Mouse (Mus musculus): ENCODE results near the gene Epb41l2. TPM values are rescaled to one million over a fixed set of nuclear protein-coding genes. Genes with fewer than 3 reads are reported as not detected.

The Epb41l2 gene
- polyA plus RNA-seq, 1 experiment from 2014 or later: 23.7 TPM

DNA sequence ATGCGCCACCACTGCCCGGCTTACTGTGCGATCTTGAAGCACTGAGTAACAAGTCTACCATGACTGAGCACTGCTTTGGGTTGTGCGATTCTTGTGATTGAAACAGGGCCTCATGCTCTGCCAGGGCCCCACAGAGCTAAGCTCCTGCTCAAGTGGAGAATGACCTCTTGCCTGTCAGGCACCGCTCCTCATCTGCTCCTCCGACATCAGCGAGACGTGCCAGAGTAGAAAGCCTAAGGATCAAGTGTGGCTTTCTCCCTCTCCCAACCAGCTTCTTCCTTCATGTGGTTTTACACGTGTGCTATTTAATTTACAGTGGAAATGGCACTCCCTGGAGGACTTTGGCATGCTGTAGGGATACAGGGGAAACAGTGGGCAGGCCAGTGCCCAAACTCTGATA is 10.1 kb downstream of the Epb41l2 start:
- Histone ChIP-seq H3K9me3 (no peaks in the 10 kb centered on the region), H3K9ac (no peak overlapping the region), H3K36me3 (no peaks in the 10 kb centered on the region), H3K4me2 (no peak overlapping the region), H3K4me3 (no peak overlapping the region), H3K27me3 (no peaks in the 10 kb centered on the region), H3K4me1 (replicated peaks) (peaks cover 10% of the 10 kb centered on the region), H3K27ac (no peak overlapping the region)
- WGBS: 90% methylated on average over 9 of the region's 9 CpGs
- ATAC-seq (ENCODE audit: low FRiP score): no peak

DNA sequence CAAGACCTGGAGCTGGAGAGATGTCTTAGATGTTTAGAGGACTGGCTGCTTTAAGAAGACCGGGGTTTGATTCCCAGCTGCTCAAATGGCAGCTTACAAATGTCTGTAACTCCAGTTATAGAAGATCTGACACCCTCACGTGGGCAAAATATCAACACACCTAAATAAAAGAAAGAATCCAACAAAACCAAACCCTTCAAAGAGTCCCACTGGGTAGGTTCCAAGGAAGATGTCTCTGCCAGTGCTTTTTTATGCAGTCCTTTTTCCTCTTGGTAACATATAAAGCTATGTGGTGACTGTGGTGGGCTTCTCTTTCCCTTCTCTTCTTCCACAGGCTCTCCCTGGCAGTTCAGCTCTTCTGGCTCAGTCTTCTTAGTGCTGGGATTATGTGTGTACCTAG is 11.7 kb downstream of the Epb41l2 start:
- Histone ChIP-seq H3K4me1 (replicated peaks) (peaks cover 10% of the 10 kb centered on the region), H3K27me3 (no peaks in the 10 kb centered on the region), H3K36me3 (no peaks in the 10 kb centered on the region), H3K4me2 (no peak overlapping the region), H3K9me3 (no peaks in the 10 kb centered on the region), H3K9ac (no peak overlapping the region), H3K27ac (no peak overlapping the region), H3K4me3 (no peak overlapping the region)
- 73% methylated on average over 2 of the region's 2 CpGs for WGBS
- ATAC-seq (ENCODE audit: low FRiP score): no peak

DNA sequence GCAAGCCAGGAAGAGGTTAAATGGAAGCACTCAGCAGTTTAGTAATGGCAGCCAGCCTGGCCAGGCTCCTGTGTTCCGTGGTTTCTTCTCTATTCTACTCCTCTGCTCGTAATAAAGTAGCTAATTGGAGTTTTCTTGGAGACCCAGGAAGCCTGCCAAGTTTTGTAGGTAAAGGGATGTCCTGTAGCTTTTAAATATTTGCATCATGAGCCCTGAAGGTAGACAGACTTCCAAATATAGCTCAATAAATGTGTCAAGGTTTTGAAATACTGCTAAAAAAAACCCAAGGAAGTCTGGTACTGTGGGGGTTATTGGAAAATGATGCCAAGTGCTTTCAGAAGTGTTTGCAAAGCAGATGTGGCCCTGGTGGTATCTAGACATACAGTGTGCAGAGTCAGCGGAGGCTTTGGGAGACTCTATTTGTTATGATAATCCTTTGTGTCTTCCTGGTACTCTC is 12.3 kb downstream of the Epb41l2 start:
- H3K27me3 ChIP-seq: no peaks in the 10 kb centered on the region
- no peak for ATAC-seq (ENCODE audit: low FRiP score)

GRCm38 (mm10) chr10:25372510-25373148 is 13.0 kb downstream of the Epb41l2 start:
- Histone ChIP-seq H3K9me3 (no peaks in the 10 kb centered on the region), H3K27ac (no peak overlapping the region; the same call in 1 of the 2 replicates), H3K4me3 (no peak overlapping the region), H3K4me2 (no peak overlapping the region), H3K27me3 (no peaks in the 10 kb centered on the region), H3K4me1 (replicated peaks) (peaks cover 10% of the 10 kb centered on the region), H3K36me3 (no peaks in the 10 kb centered on the region), H3K9ac (no peak overlapping the region)
- 46% methylated on average over 10 of the region's 10 CpGs for WGBS
- no peak for ATAC-seq (ENCODE audit: low FRiP score)

More for the DNA sequence above, 12.3 kb downstream of the Epb41l2 start:
- H3K4me3 ChIP-seq: no peak overlapping the region
- no peak overlapping the region for H3K4me2 ChIP-seq
- H3K9ac ChIP-seq: no peak overlapping the region
- H3K9me3 ChIP-seq: no peaks in the 10 kb centered on the region
- no peak overlapping the region for H3K27ac ChIP-seq
- peaks cover 10% of the 10 kb centered on the region for H3K4me1 ChIP-seq (replicated peaks)
- WGBS: 24% methylated on average over 3 of the region's 3 CpGs
- H3K36me3 ChIP-seq: no peaks in the 10 kb centered on the region

DNA sequence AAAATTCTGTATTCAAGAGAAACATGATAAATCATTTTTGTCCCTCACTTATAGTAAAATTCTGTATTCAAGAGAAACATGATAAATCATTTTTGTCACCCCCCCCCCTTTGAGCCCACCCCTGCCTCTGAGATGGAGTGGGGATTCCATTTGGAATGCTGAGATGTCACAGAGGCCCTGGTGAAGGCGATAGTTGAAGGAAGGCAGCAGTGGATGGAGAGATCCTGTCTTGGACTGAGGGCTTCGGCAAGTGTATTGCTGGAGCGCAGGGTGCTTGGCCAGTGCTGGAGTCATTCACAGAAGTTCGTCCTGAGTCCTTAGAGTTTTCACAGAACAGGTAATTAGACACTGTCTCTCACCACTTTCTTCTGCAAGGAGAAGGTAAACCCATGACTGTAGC is 15.4 kb downstream of the Epb41l2 start:
- no peak overlapping the region for H3K4me3 ChIP-seq
- peaks cover 3% of the 10 kb centered on the region; the same call in 1 of the 2 replicates for H3K36me3 ChIP-seq
- no peaks in the 10 kb centered on the region for H3K9me3 ChIP-seq
- no peaks in the 10 kb centered on the region for H3K27me3 ChIP-seq
- ATAC-seq (ENCODE audit: low FRiP score): no peak
- 91% methylated on average over 4 of the region's 4 CpGs for WGBS
- H3K9ac ChIP-seq: no peak overlapping the region
- no peak overlapping the region for H3K4me2 ChIP-seq
- peaks cover 10% of the 10 kb centered on the region for H3K4me1 ChIP-seq (replicated peaks)
- no peak overlapping the region for H3K27ac ChIP-seq

DNA sequence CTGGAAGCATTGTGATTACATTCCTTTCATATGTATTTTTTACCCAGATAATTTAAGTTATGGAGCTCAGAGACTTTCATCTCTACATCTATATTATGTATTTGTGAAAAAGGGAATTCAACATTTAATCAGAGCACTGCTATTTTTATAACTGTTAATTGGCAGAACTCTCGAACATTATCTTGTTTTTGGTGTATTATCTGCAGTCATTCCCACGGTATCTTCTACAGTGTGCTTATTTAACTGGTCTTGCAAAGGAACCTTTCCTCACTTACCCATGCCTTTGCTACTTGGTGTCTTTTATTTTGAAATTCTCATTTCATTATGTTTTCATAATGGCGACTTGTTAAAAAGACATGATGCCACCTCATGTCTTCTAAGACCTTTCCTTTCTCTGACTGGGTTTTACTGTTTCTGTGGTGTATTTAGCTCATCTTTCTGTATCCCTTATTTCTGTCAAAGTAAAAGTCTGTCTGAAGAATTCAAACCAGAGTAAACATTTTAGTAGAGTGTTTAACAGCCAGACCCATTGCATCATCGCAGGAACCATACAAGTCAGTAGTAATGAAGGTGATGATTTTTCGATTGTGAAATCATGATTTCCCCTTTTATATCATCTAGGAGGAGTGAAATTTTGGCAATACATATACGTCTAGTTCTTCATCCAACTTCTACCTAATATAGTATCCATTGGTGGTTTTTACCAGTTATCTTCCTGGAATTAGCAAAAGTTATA is 21.3 kb downstream of the Epb41l2 start:
- H3K9ac ChIP-seq: no peak overlapping the region
- H3K4me3 ChIP-seq: no peak overlapping the region
- H3K36me3 ChIP-seq: peaks cover 3% of the 10 kb centered on the region; the same call in 1 of the 2 replicates
- H3K9me3 ChIP-seq: no peaks in the 10 kb centered on the region
- no peak overlapping the region for H3K27ac ChIP-seq
- WGBS: 93% methylated on average over 6 of the region's 6 CpGs
- ATAC-seq (ENCODE audit: low FRiP score): no peak
- no peaks in the 10 kb centered on the region; the same call in 1 of the 2 replicates for H3K4me1 ChIP-seq (replicated peaks)
- H3K27me3 ChIP-seq: no peaks in the 10 kb centered on the region
- H3K4me2 ChIP-seq: no peak overlapping the region

- WGBS: 51% methylated on average over 10 of the region's 10 CpGs
- H3K9me3 ChIP-seq: no peaks in the 10 kb centered on the region
- H3K4me3 ChIP-seq: no peak overlapping the region
- H3K4me2 ChIP-seq: no peak overlapping the region
- peaks cover 3% of the 10 kb centered on the region; the same call in 1 of the 2 replicates for H3K36me3 ChIP-seq
- no peak for ATAC-seq (ENCODE audit: low FRiP score)
- H3K9ac ChIP-seq: no peak overlapping the region
- H3K4me1 ChIP-seq (replicated peaks): no peaks in the 10 kb centered on the region; the same call in 1 of the 2 replicates
- no peaks in the 10 kb centered on the region for H3K27me3 ChIP-seq
- H3K27ac ChIP-seq: no peak overlapping the region
These were observed 22.4 kb downstream of the Epb41l2 start for GRCm38 (mm10) chr10:25381951-25382350.

DNA sequence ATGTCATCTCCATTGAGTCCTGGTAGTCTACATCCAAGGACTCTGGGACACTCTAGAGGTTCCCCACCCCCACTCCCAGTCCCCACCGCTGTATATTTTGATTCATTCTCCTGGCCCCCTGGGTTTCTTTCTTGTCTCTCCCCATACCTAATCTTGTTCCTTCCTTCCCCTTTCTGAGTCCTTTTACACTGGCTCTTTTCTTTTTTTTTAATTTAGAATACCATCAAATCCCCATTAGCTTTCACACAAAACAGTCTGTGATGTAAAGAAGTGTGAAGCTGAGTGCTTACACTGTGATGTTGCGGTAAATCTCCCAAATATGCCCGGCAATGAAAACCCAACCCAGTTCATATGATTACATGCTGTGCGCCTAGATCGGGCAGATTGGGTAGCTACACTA is 23.6 kb downstream of the Epb41l2 start:
- Histone ChIP-seq H3K4me1 (replicated peaks) (no peaks in the 10 kb centered on the region; the same call in 1 of the 2 replicates), H3K27ac (no peak overlapping the region), H3K9me3 (no peaks in the 10 kb centered on the region), H3K9ac (no peak overlapping the region), H3K4me2 (no peak overlapping the region), H3K27me3 (no peaks in the 10 kb centered on the region), H3K4me3 (no peak overlapping the region), H3K36me3 (peaks cover 3% of the 10 kb centered on the region; the same call in 1 of the 2 replicates)
- WGBS: 78% methylated on average over 5 of the region's 5 CpGs
- no peak for ATAC-seq (ENCODE audit: low FRiP score)

GRCm38 (mm10) chr10:25384391-25384790 is 24.8 kb downstream of the Epb41l2 start:
- Histone ChIP-seq H3K9me3 (no peaks in the 10 kb centered on the region), H3K4me1 (replicated peaks) (no peaks in the 10 kb centered on the region; the same call in 1 of the 2 replicates), H3K4me3 (no peak overlapping the region), H3K4me2 (no peak overlapping the region), H3K27ac (no peak overlapping the region), H3K36me3 (peaks cover under 1% of the 10 kb centered on the region; the same call in 1 of the 2 replicates), H3K27me3 (no peaks in the 10 kb centered on the region), H3K9ac (no peak overlapping the region)
- 87% methylated on average over 10 of the region's 10 CpGs for WGBS
- no peak for ATAC-seq (ENCODE audit: low FRiP score)

DNA sequence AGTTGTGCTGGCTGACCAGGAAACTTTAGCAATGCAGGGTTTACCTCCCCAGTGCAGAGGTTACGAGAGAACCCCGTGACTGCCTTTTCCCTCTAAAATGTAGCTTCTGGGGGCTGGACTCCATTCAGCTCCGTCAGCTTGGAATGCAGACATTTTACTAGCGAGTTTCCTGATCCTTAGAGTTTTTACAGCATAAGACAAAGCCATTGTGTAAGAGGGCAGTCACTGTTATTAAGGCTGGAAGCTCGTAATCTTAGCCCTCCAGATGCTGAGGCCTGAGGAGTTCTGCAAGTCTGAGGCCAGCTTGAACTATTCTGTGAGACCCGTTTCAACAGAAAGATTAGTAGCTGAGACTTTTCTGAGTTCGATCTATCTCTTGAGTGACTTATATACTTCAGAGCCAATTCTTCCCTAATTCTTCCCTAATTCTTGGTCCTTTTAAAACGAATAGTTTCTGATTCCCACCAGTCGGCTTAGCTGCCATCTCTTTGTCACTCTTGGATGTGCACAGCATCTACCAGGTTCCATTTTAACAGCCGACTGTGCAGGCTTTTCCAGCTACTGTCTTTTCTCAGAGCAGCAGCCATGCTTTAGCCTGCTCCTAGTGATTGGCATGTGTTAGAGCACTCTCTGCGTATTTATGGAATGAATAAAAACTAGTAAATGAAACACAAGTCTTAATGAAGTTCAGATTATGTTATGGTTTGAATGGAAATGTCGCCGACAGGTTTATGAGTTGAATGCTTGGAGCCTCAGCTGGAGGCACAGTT is 26.4 kb downstream of the Epb41l2 start:
- Histone ChIP-seq H3K4me1 (replicated peaks) (no peaks in the 10 kb centered on the region; the same call in 1 of the 2 replicates), H3K9me3 (no peaks in the 10 kb centered on the region), H3K27ac (no peak overlapping the region), H3K4me2 (no peak overlapping the region), H3K9ac (no peak overlapping the region), H3K27me3 (no peaks in the 10 kb centered on the region), H3K36me3 (no peaks in the 10 kb centered on the region), H3K4me3 (no peak overlapping the region)
- ATAC-seq (ENCODE audit: low FRiP score): no peak
- WGBS: 65% methylated on average over 13 of the region's 13 CpGs

- WGBS: 80% methylated on average over 4 of the region's 4 CpGs
- ATAC-seq (ENCODE audit: low FRiP score): no peak
- no peaks in the 10 kb centered on the region for H3K27me3 ChIP-seq
- no peak overlapping the region for H3K4me3 ChIP-seq
- H3K9ac ChIP-seq: no peak overlapping the region
- H3K4me2 ChIP-seq: no peak overlapping the region
- H3K9me3 ChIP-seq: no peaks in the 10 kb centered on the region
- H3K36me3 ChIP-seq: no peaks in the 10 kb centered on the region
- no peaks in the 10 kb centered on the region; the same call in 1 of the 2 replicates for H3K4me1 ChIP-seq (replicated peaks)
- no peak overlapping the region for H3K27ac ChIP-seq
These were observed 27.3 kb downstream of the Epb41l2 start for GRCm38 (mm10) chr10:25386868-25387267.

DNA sequence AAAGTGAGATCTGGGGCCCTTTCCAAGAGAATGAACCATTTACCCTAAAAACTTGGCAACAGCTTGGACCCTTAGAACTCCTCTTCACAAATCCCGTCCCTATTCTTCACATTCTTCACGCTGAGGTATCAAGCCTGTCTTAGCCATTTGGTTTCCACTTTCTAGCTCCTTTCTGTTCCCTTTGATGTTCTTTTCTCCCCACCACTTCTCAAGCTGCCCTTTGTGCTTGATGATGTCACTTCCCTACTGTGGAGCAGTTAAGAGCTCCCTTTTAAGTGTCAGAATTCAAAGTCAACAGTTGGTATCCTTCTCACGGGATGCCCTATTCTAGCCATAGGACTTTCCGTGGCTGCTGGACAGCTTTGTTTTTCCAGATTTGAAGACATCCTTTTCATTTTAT is 27.7 kb downstream of the Epb41l2 start:
- Histone ChIP-seq H3K9me3 (no peaks in the 10 kb centered on the region), H3K4me2 (no peak overlapping the region), H3K4me3 (no peak overlapping the region), H3K9ac (no peak overlapping the region), H3K4me1 (replicated peaks) (no peaks in the 10 kb centered on the region; the same call in 1 of the 2 replicates), H3K27me3 (no peaks in the 10 kb centered on the region), H3K27ac (no peak overlapping the region), H3K36me3 (no peaks in the 10 kb centered on the region)
- ATAC-seq (ENCODE audit: low FRiP score): no peak
- WGBS: 50% methylated on average over 4 of the region's 4 CpGs

Data from hindbrain, embryonic 13.5 days (tissue).